Mouse (Mus musculus) midbrain, embryonic 14.5 days (tissue): ENCODE data around the gene Cd28. TPM values are rescaled to one million over a fixed set of nuclear protein-coding genes. Genes with fewer than 3 reads are reported as not detected.

Experiments used
- ATAC-seq: fragments of 200-750 bp; cut with Nextera tagmentation; 2 replicates; pipeline ENCODE4 v1.8.0; 2017; ENCODE audit warnings: moderate number of reproducible peaks, moderate library complexity; ENCODE audit not compliant: low FRiP score, low TSS enrichment
- DNase-seq: peaks from one replicate; pipeline ENCODE4 v3.0.0-alpha.2; 2015
- H3K27ac ChIP-seq: fragments of 300-500 bp; sonication (generic); replicated peaks from 2 replicates; pipeline ENCODE4 v1.5.1; 2014; ENCODE audit warnings: mild to moderate bottlenecking, low read depth, low read length, moderate library complexity
- H3K27me3 ChIP-seq: fragments of 300-500 bp; sonication (generic); 2 replicates; pipeline ENCODE4 v1.6.1; 2014; ENCODE audit warnings: low read length, control low read depth, mixed read lengths; ENCODE audit not compliant: control insufficient read depth, insufficient read depth
- H3K36me3 ChIP-seq: fragments of 300-500 bp; sonication (generic); 2 replicates; pipeline ENCODE4 v1.6.1; 2014; ENCODE audit warnings: low read length, control low read depth; ENCODE audit not compliant: control insufficient read depth, insufficient read depth
- H3K4me1 ChIP-seq: fragments of 300-500 bp; sonication (generic); 2 replicates; pipeline ENCODE4 v1.6.1; 2014; ENCODE audit warnings: mild to moderate bottlenecking, antibody characterized with exemption, low read length, control low read depth; ENCODE audit not compliant: control insufficient read depth, insufficient read depth
- H3K4me2 ChIP-seq: fragments of 300-500 bp; sonication (generic); 2 replicates; pipeline ENCODE4 v1.6.1; 2014; ENCODE audit warnings: mild to moderate bottlenecking, low read length, moderate library complexity
- H3K4me3 ChIP-seq: fragments of 300-500 bp; sonication (generic); replicated peaks from 2 replicates; pipeline ENCODE4 v1.5.1; 2014; ENCODE audit warnings: low read depth, low read length
- H3K9ac ChIP-seq: fragments of 300-500 bp; sonication (generic); replicated peaks from 2 replicates; pipeline ENCODE4 v1.6.1; 2014; ENCODE audit warnings: mild to moderate bottlenecking, low read length, moderate library complexity
- H3K9me3 ChIP-seq: fragments of 300-500 bp; sonication (generic); 2 replicates; pipeline ENCODE4 v1.6.1; 2016; ENCODE audit warnings: low read length, control low read depth, mixed read lengths; ENCODE audit not compliant: control insufficient read depth
- WGBS: fragments of 180-500 bp; shearing (Covaris S2); extraction: QIAGEN DNeasy Blood & Tissue Kit; methylation state at CpG from one replicate; pipeline ENCODE4 v1.1.7; 2014; 5-methylcytosine and 5-hydroxymethylcytosine counted together
- polyA plus RNA-seq: library from polyadenylated mRNA; unstranded; fragments of >200 nt; fragmentation: Nextera tagmentation; extraction: Ambion mirVana; gene quantifications from 2 replicates; pipeline ENCODE4 v1.2.1, GENCODE M21; 2014

Cd28 gene
- polyA plus RNA-seq, 1 experiment from 2014 or later, result 0.18 TPM

- Histone ChIP-seq H3K4me2 (no peak overlapping the region), H3K27ac (no peak overlapping the region), H3K4me1 (no peaks in the 10 kb centered on the region), H3K27me3 (no peaks in the 10 kb centered on the region), H3K9ac (no peak overlapping the region), H3K9me3 (no peaks in the 10 kb centered on the region), H3K4me3 (no peak overlapping the region), H3K36me3 (no peaks in the 10 kb centered on the region)
- DNase-seq (peak; percentile 30), ATAC-seq (no peak)
- WGBS, result 55% methylated on average over 1 of the region's 1 CpGs
Measured at GRCm38 (mm10) chr1:60799795-60800345, 83.3 kb downstream of the Cd28 start.

GRCm38 (mm10) chr1:60801210-60801671 lies 84.6 kb downstream of the Cd28 start:
- no peaks in the 10 kb centered on the region for H3K9me3 ChIP-seq
- no peak overlapping the region for H3K9ac ChIP-seq
- no peaks in the 10 kb centered on the region for H3K4me1 ChIP-seq
- H3K36me3 ChIP-seq, result no peaks in the 10 kb centered on the region
- ATAC-seq (no peak), DNase-seq (no peak)
- H3K27me3 ChIP-seq, result no peaks in the 10 kb centered on the region
- H3K4me3 ChIP-seq, result no peak overlapping the region
- H3K27ac ChIP-seq, result no peak overlapping the region
- no peak overlapping the region for H3K4me2 ChIP-seq
- WGBS, result 94% methylated on average over 4 of the region's 4 CpGs

GRCm38 (mm10) chr1:60803128-60803824 lies 86.7 kb downstream of the Cd28 start:
- no peaks in the 10 kb centered on the region for H3K36me3 ChIP-seq
- WGBS, result 92% methylated on average over 4 of the region's 4 CpGs
- H3K4me2 ChIP-seq, result no peak overlapping the region
- DNase-seq (no peak), ATAC-seq (no peak)
- H3K9ac ChIP-seq, result no peak overlapping the region
- H3K9me3 ChIP-seq, result no peaks in the 10 kb centered on the region
- no peaks in the 10 kb centered on the region for H3K27me3 ChIP-seq
- no peak overlapping the region for H3K27ac ChIP-seq
- no peak overlapping the region for H3K4me3 ChIP-seq
- no peaks in the 10 kb centered on the region for H3K4me1 ChIP-seq

DNA sequence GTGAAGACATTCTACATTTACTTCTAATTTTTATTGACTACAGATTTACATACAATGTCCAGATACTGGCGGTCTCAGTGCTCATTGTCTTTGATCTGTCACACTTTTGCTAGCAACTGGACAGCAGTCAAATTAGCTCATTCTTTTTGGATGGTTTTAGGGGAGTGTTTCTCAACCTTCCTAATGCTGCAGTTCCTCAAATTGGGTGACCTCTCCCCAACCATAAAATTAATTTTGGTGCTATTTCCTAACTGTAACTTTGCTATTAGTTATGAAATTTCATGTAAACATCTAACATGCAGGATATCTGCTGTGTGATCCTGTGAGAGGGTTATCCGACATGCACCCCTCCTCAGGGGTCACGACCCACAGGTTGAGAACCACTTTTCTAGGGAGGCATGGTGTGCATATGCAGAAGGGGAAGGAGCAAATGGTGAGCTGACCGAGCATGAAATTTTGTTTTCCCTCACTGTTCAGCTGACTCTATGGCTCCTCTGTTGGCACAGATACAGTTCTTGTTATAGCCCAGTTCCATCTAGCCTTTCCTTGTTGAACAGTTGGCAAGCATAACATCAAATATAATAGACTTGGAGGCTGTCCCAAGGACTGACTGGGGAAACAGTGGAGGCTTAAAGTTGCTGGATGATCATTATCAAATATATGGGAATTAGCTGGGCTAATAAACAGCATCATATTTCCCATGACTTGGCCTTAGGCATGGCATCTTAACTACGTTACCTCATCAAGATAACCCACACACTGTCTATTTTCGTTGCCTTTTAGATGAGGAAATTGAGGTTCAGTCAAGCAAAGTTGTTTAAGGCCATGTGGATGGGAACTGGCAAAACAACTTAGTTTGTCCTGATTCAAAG lies 87.5 kb downstream of the Cd28 start:
- H3K4me2 ChIP-seq, result no peak overlapping the region
- no peak overlapping the region for H3K9ac ChIP-seq
- H3K9me3 ChIP-seq, result no peaks in the 10 kb centered on the region
- H3K27ac ChIP-seq, result no peak overlapping the region
- ATAC-seq (no peak), DNase-seq (no peak)
- H3K4me3 ChIP-seq, result no peak overlapping the region
- H3K4me1 ChIP-seq, result no peaks in the 10 kb centered on the region
- H3K36me3 ChIP-seq, result no peaks in the 10 kb centered on the region
- H3K27me3 ChIP-seq, result no peaks in the 10 kb centered on the region
- 88% methylated on average over 6 of the region's 6 CpGs for WGBS

DNA sequence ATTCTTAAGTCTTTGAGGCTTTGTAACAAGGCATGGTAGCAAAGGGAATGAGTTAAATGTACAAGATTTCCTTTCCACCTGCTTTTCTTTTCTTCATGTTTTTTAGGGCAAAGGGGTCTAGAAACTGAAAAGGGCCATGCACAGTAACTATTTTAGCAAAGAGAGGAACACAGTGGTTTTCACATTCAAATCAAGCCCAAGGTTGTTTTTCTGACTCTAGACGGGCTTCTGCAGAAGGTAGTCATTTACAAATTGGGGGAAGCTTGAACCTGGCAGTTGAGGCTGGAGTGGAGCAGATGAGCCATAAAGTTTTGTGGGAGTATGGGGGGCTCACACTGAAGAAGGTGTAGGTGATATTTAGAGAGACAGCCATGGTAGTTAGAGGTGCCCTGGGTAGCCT lies 88.6 kb downstream of the Cd28 start:
- no peak overlapping the region for H3K27ac ChIP-seq
- no peaks in the 10 kb centered on the region for H3K36me3 ChIP-seq
- WGBS, result 76% methylated on average over 1 of the region's 1 CpGs
- H3K4me3 ChIP-seq, result no peak overlapping the region
- H3K4me1 ChIP-seq, result no peaks in the 10 kb centered on the region
- no peaks in the 10 kb centered on the region for H3K9me3 ChIP-seq
- no peak overlapping the region for H3K9ac ChIP-seq
- DNase-seq (no peak), ATAC-seq (no peak)
- no peaks in the 10 kb centered on the region for H3K27me3 ChIP-seq
- H3K4me2 ChIP-seq, result no peak overlapping the region

GRCm38 (mm10) chr1:60807748-60808147 lies 91.1 kb downstream of the Cd28 start:
- Histone ChIP-seq H3K4me2 (no peak overlapping the region), H3K36me3 (no peaks in the 10 kb centered on the region), H3K27me3 (no peaks in the 10 kb centered on the region), H3K27ac (no peak overlapping the region), H3K4me1 (no peaks in the 10 kb centered on the region), H3K9me3 (no peaks in the 10 kb centered on the region), H3K4me3 (no peak overlapping the region), H3K9ac (no peak overlapping the region)
- no peak for DNase-seq
- 97% methylated on average over 1 of the region's 1 CpGs for WGBS
- ATAC-seq, result no peak

DNA sequence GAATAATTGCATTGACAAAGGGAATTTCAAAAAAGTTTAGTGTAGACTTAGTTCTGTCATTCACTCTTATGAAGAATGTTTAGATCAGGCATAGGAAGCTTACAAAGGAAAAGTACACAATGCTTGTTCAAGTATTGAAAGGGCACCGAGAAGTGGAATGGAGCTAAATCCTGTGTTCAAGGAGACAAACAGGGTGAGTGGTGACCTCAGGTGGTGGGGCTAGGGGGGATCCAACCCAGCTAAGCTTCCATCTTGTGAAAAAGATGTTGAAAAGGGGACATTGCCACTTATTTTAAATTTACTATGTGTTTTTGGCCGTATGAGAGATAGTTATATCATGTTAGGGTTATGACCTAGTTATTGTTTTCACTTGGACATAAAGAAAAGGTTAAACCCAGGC lies 91.9 kb downstream of the Cd28 start:
- DNase-seq (no peak), ATAC-seq (no peak)
- Histone ChIP-seq H3K4me3 (no peak overlapping the region), H3K27ac (no peak overlapping the region), H3K4me2 (no peak overlapping the region), H3K27me3 (no peaks in the 10 kb centered on the region), H3K9ac (no peak overlapping the region), H3K9me3 (no peaks in the 10 kb centered on the region), H3K36me3 (no peaks in the 10 kb centered on the region), H3K4me1 (no peaks in the 10 kb centered on the region)
- WGBS, result 88% methylated on average over 2 of the region's 2 CpGs

- 80% methylated on average over 12 of the region's 12 CpGs for WGBS
- H3K4me1 ChIP-seq, result no peaks in the 10 kb centered on the region
- H3K9me3 ChIP-seq, result no peaks in the 10 kb centered on the region
- H3K27me3 ChIP-seq, result no peaks in the 10 kb centered on the region
- ATAC-seq (no peak), DNase-seq (no peak)
- no peaks in the 10 kb centered on the region for H3K36me3 ChIP-seq
- H3K4me2 ChIP-seq, result no peak overlapping the region
- no peak overlapping the region for H3K4me3 ChIP-seq
- no peak overlapping the region for H3K27ac ChIP-seq
- H3K9ac ChIP-seq, result no peak overlapping the region
Measured at GRCm38 (mm10) chr1:60809166-60809565, 92.6 kb downstream of the Cd28 start.
